Mouse (Mus musculus) limb, embryonic 13.5 days (tissue): ENCODE measurements around the gene Commd2. TPM values are rescaled to one million over a fixed set of nuclear protein-coding genes. Genes with fewer than 3 reads are reported as not detected.

ENCODE experiments used
- ATAC-seq: fragments of 200-750 bp; cut with Nextera tagmentation; 2 replicates; pipeline ENCODE4 v1.8.0; 2017; ENCODE audit warnings: low read depth, moderate number of reproducible peaks, moderate TSS enrichment; ENCODE audit not compliant: low FRiP score
- H3K27ac ChIP-seq: fragments of 300-500 bp; sonication (generic); 2 replicates; pipeline ENCODE4 v1.5.1; 2015; ENCODE audit warnings: inconsistent platforms, mild to moderate bottlenecking, moderate library complexity
- H3K27me3 ChIP-seq: fragments of 300-500 bp; sonication (generic); 2 replicates; pipeline ENCODE4 v1.6.1; 2015; ENCODE audit warnings: mild to moderate bottlenecking, inconsistent platforms
- H3K36me3 ChIP-seq: fragments of 300-500 bp; sonication (generic); 2 replicates; pipeline ENCODE4 v1.6.1; 2015; ENCODE audit warnings: inconsistent platforms, mild to moderate bottlenecking, moderate library complexity
- H3K4me1 ChIP-seq: fragments of 300-500 bp; sonication (generic); 2 replicates; pipeline ENCODE4 v1.6.1; 2015; ENCODE audit warnings: inconsistent platforms
- H3K4me2 ChIP-seq: fragments of 300-500 bp; sonication (generic); replicated peaks from 2 replicates; pipeline ENCODE4 v1.6.1; 2015; ENCODE audit warnings: inconsistent platforms, mild to moderate bottlenecking, moderate library complexity
- H3K4me3 ChIP-seq: fragments of 300-500 bp; sonication (generic); 2 replicates; pipeline ENCODE4 v1.5.1; 2015; ENCODE audit warnings: moderate library complexity, mild to moderate bottlenecking, inconsistent platforms
- H3K9ac ChIP-seq: fragments of 300-500 bp; sonication (generic); 2 replicates; pipeline ENCODE4 v1.6.1; 2015; ENCODE audit warnings: mild to moderate bottlenecking, inconsistent platforms
- H3K9me3 ChIP-seq: fragments of 300-500 bp; sonication (generic); 2 replicates; pipeline ENCODE4 v1.6.1; 2016; ENCODE audit warnings: inconsistent platforms
- WGBS: fragments of 180-500 bp; shearing (Covaris S2); methylation state at CpG from one replicate; pipeline ENCODE4 v1.1.7; 2015; 5-methylcytosine and 5-hydroxymethylcytosine counted together
- polyA plus RNA-seq: library from polyadenylated mRNA; unstranded; fragments of >200 nt; fragmentation: Nextera tagmentation; extraction: Ambion mirVana; gene quantifications from 2 replicates; pipeline ENCODE4 v1.2.1, GENCODE M21; 2015

The Commd2 gene
- polyA plus RNA-seq, 1 experiment from 2014 or later, result 78.1 TPM

DNA sequence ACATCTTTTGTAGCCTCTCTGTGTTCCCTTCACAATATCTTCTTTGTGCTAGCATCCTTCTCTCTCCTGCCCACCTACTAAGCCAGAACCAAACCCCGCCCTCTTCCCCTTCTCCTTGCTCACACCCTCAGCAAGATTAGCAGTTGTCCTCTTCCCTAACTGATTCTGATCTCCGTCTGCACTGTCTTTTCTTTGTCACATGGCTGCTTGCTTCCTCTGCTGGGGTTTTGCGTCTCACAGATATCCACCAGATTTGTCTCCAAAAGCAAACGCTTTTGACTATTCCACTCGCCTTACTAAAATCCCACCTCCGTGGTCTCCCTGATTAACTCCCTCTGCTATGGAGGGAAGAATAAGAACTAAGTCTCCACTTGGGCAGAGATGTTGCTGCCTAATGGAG, 7.1 kb upstream of the Commd2 start:
- WGBS, result 75% methylated on average over 6 of the region's 6 CpGs
- no peak overlapping the region for H3K4me3 ChIP-seq
- H3K27ac ChIP-seq, result no peak overlapping the region
- no peaks in the 10 kb centered on the region for H3K36me3 ChIP-seq
- H3K27me3 ChIP-seq, result peaks cover 3% of the 10 kb centered on the region; the same call in 1 of the 2 replicates
- no peak for ATAC-seq
- no peak overlapping the region for H3K9ac ChIP-seq
- no peaks in the 10 kb centered on the region for H3K9me3 ChIP-seq
- no peak overlapping the region for H3K4me2 ChIP-seq
- no peaks in the 10 kb centered on the region for H3K4me1 ChIP-seq

GRCm38 (mm10) chr3:57653646-57654045, 2.1 kb upstream of the Commd2 start:
- Histone ChIP-seq H3K36me3 (0 out of 2 replicates have a peak, but pooled peaks cover 3% of the 10 kb centered on the region), H3K4me2 (no peak overlapping the region), H3K9ac (no peak overlapping the region), H3K4me1 (peaks cover 6% of the 10 kb centered on the region; the same call in 1 of the 2 replicates), H3K27me3 (peaks cover 3% of the 10 kb centered on the region; the same call in 1 of the 2 replicates), H3K9me3 (no peaks in the 10 kb centered on the region), H3K4me3 (no peak overlapping the region), H3K27ac (no peak overlapping the region)
- ATAC-seq, result no peak
- WGBS, result 81% methylated on average over 3 of the region's 3 CpGs

- ATAC-seq, result no peak
- Histone ChIP-seq H3K9ac (no peak overlapping the region), H3K9me3 (no peaks in the 10 kb centered on the region), H3K4me3 (no peak overlapping the region), H3K27ac (no peak overlapping the region), H3K36me3 (0 out of 2 replicates have a peak, but pooled peaks cover 6% of the 10 kb centered on the region), H3K4me1 (peaks cover 6% of the 10 kb centered on the region; the same call in 1 of the 2 replicates), H3K27me3 (no peaks in the 10 kb centered on the region), H3K4me2 (no peak overlapping the region)
- 83% methylated on average over 3 of the region's 3 CpGs for WGBS
These were observed 970 bp upstream of the Commd2 start for GRCm38 (mm10) chr3:57652485-57652884.

GRCm38 (mm10) chr3:57651865-57652259, 347 bp upstream of the Commd2 start:
- peak overlapping the region; percentile 71 for H3K4me2 ChIP-seq
- H3K36me3 ChIP-seq, result peaks cover 6% of the 10 kb centered on the region; the same call in 1 of the 2 replicates
- H3K27me3 ChIP-seq, result no peaks in the 10 kb centered on the region
- H3K27ac ChIP-seq, result no peak overlapping the region
- 79% methylated on average over 3 of the region's 3 CpGs for WGBS
- H3K9me3 ChIP-seq, result no peaks in the 10 kb centered on the region
- peak overlapping the region; percentile 88 for H3K9ac ChIP-seq
- peak overlapping the region; percentile 81 for H3K4me3 ChIP-seq
- peak; percentile 41 for ATAC-seq
- H3K4me1 ChIP-seq, result peaks cover 6% of the 10 kb centered on the region; the same call in 1 of the 2 replicates

GRCm38 (mm10) chr3:57643191-57643590, 8.3 kb downstream of the Commd2 start:
- Histone ChIP-seq H3K27ac (no peak overlapping the region), H3K27me3 (no peaks in the 10 kb centered on the region), H3K36me3 (peaks cover 27% of the 10 kb centered on the region), H3K9me3 (no peaks in the 10 kb centered on the region), H3K9ac (no peak overlapping the region), H3K4me1 (no peaks in the 10 kb centered on the region), H3K4me3 (no peak overlapping the region), H3K4me2 (no peak overlapping the region)
- 93% methylated on average over 6 of the region's 6 CpGs for WGBS
- no peak for ATAC-seq

- H3K4me3 ChIP-seq, result no peak overlapping the region
- no peaks in the 10 kb centered on the region for H3K36me3 ChIP-seq
- no peak overlapping the region for H3K9ac ChIP-seq
- no peaks in the 10 kb centered on the region for H3K27me3 ChIP-seq
- H3K4me1 ChIP-seq, result 0 out of 2 replicates have a peak, but pooled peaks cover 2% of the 10 kb centered on the region
- H3K9me3 ChIP-seq, result no peaks in the 10 kb centered on the region
- H3K4me2 ChIP-seq, result no peak overlapping the region
- ATAC-seq, result no peak
- H3K27ac ChIP-seq, result no peak overlapping the region
- 64% methylated on average over 6 of the region's 6 CpGs for WGBS
These were observed 13.9 kb downstream of the Commd2 start for GRCm38 (mm10) chr3:57637596-57637995.

DNA sequence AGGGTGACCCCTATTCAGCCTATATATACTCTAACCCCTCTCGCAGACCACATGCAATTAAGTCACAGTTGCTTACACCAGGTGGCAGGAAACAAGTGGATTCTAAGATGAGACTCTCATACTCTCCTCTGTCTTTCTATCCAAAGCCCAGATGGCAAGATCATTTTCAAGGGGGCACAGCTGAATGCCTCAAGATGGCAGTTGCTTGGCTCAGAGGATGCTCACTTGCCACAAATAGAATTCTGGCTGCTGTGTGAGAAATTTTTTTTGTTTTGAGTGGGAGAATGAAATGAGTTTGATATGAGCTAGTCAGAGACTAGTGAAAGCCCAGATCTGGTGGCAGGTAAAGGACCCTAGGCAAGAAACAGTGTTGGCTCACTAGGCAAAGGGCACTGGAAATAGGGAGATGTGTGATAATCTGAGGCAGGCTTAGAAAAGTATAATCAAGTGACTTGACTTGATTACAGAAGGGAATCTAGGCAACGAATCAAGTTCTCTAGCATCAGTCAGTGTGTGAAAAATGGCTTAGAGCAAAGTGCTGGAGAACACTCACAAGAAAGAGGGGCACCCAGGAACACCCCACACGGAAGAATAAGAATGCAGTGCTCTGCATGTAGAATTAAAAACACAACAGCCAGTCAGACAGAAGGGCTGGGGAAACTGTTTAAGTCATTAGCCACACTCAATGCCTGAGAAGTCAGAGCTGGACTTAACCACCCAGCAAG, 16.6 kb downstream of the Commd2 start:
- 78% methylated on average over 3 of the region's 3 CpGs for WGBS
- Histone ChIP-seq H3K4me3 (no peak overlapping the region), H3K9me3 (no peaks in the 10 kb centered on the region), H3K27me3 (no peaks in the 10 kb centered on the region), H3K27ac (no peak overlapping the region), H3K4me1 (0 out of 2 replicates have a peak, but pooled peaks cover 2% of the 10 kb centered on the region), H3K4me2 (no peak overlapping the region), H3K9ac (no peak overlapping the region), H3K36me3 (no peaks in the 10 kb centered on the region)
- ATAC-seq, result no peak

- no peak overlapping the region for H3K9ac ChIP-seq
- no peaks in the 10 kb centered on the region for H3K4me1 ChIP-seq
- no peak overlapping the region for H3K4me2 ChIP-seq
- no peak for ATAC-seq
- no peak overlapping the region for H3K4me3 ChIP-seq
- no peaks in the 10 kb centered on the region for H3K36me3 ChIP-seq
- 76% methylated on average over 11 of the region's 11 CpGs for WGBS
- no peaks in the 10 kb centered on the region for H3K9me3 ChIP-seq
- no peaks in the 10 kb centered on the region for H3K27me3 ChIP-seq
- H3K27ac ChIP-seq, result no peak overlapping the region
These were observed 24.5 kb downstream of the Commd2 start for GRCm38 (mm10) chr3:57626954-57627513.

GRCm38 (mm10) chr3:57625275-57625997, 26.1 kb downstream of the Commd2 start:
- peak overlapping the region; percentile 35 for H3K4me3 ChIP-seq
- WGBS, result 19% methylated on average over 21 of the region's 21 CpGs
- peak overlapping the region; percentile 59 for H3K9ac ChIP-seq
- no peaks in the 10 kb centered on the region for H3K27me3 ChIP-seq
- no peaks in the 10 kb centered on the region for H3K9me3 ChIP-seq
- H3K36me3 ChIP-seq, result no peaks in the 10 kb centered on the region
- peak overlapping the region; percentile 64 for H3K4me2 ChIP-seq
- H3K4me1 ChIP-seq, result no peaks in the 10 kb centered on the region
- peak; percentile 78 for ATAC-seq
- no peak overlapping the region for H3K27ac ChIP-seq

GRCm38 (mm10) chr3:57619718-57620117, 31.8 kb downstream of the Commd2 start:
- 82% methylated on average over 4 of the region's 4 CpGs for WGBS
- H3K4me3 ChIP-seq, result no peak overlapping the region
- H3K4me1 ChIP-seq, result no peaks in the 10 kb centered on the region
- H3K9ac ChIP-seq, result no peak overlapping the region
- H3K9me3 ChIP-seq, result no peaks in the 10 kb centered on the region
- H3K27ac ChIP-seq, result no peak overlapping the region
- H3K36me3 ChIP-seq, result no peaks in the 10 kb centered on the region
- H3K27me3 ChIP-seq, result no peaks in the 10 kb centered on the region
- H3K4me2 ChIP-seq, result no peak overlapping the region
- ATAC-seq, result no peak

- 94% methylated on average over 4 of the region's 4 CpGs for WGBS
- ATAC-seq, result no peak
- no peaks in the 10 kb centered on the region for H3K4me1 ChIP-seq
These were observed 35.9 kb downstream of the Commd2 start for GRCm38 (mm10) chr3:57615652-57616051.

DNA sequence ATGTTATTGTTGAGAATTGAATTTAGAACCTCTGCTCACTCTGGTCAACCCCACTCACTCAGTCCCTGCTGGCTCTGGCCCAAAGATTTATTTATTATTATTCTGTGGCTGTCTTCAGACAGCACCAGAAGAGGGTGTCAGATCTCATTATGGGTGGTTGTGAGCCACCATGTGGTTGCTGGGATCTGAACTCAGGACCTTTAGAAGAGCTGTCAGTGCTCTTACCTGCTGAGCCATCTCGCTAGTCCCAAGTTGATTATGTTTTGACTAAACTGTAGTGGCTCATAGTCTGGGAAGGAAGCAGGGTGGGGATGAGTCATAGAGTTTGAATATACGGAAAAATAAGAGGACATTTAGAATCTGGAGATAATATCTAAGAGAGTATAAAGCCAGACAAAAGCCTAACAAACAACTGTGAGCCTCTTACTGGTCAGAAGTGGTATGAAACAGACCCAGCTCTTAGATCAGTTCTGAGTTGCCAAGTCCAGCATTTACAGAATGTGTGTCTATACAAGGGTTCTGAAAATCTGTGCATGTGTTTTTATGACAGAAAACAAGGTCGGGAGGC, 39.0 kb downstream of the Commd2 start:
- ATAC-seq, result no peak
- no peak overlapping the region for H3K4me3 ChIP-seq
- H3K9me3 ChIP-seq, result no peaks in the 10 kb centered on the region
- H3K4me1 ChIP-seq, result no peaks in the 10 kb centered on the region
- 78% methylated on average over 3 of the region's 3 CpGs for WGBS
- H3K36me3 ChIP-seq, result no peaks in the 10 kb centered on the region
- no peak overlapping the region for H3K4me2 ChIP-seq
- H3K27ac ChIP-seq, result no peak overlapping the region
- no peaks in the 10 kb centered on the region for H3K27me3 ChIP-seq
- H3K9ac ChIP-seq, result no peak overlapping the region

More at GRCm38 (mm10) chr3:57615652-57616051, 35.9 kb downstream of the Commd2 start:
- Histone ChIP-seq H3K27me3 (no peaks in the 10 kb centered on the region), H3K9ac (no peak overlapping the region), H3K9me3 (no peaks in the 10 kb centered on the region), H3K4me3 (no peak overlapping the region), H3K36me3 (no peaks in the 10 kb centered on the region), H3K27ac (no peak overlapping the region), H3K4me2 (no peak overlapping the region)
